Mouse (Mus musculus) right cerebral cortex, postnatal 4 days (tissue): ENCODE data around the gene Soat2.

Experiments used
- DNase-seq: peaks from one replicate; pipeline ENCODE4 v3.0.0-alpha.2; 2022

Gene Soat2

GRCm38 (mm10) chr15:102150301-102151135, at the start of gene Soat2:
Gene Soat2, plus strand, starts transcription at chr15:102150526.
- no peak for DNase-seq

- no peak for DNase-seq
Measured at GRCm38 (mm10) chr15:102100996-102101671, 49.2 kb upstream of the Soat2 start.

GRCm38 (mm10) chr15:102101672-102102541, 48.4 kb upstream of the Soat2 start:
- no peak for DNase-seq

GRCm38 (mm10) chr15:102102548-102103121, 47.7 kb upstream of the Soat2 start:
- no peak for DNase-seq

- no peak for DNase-seq
Measured at GRCm38 (mm10) chr15:102103371-102103946, 46.9 kb upstream of the Soat2 start.

- DNase-seq = no peak
Measured at GRCm38 (mm10) chr15:102103947-102104555, 46.3 kb upstream of the Soat2 start.

GRCm38 (mm10) chr15:102105360-102105759, 45.0 kb upstream of the Soat2 start:
- DNase-seq = no peak

DNA sequence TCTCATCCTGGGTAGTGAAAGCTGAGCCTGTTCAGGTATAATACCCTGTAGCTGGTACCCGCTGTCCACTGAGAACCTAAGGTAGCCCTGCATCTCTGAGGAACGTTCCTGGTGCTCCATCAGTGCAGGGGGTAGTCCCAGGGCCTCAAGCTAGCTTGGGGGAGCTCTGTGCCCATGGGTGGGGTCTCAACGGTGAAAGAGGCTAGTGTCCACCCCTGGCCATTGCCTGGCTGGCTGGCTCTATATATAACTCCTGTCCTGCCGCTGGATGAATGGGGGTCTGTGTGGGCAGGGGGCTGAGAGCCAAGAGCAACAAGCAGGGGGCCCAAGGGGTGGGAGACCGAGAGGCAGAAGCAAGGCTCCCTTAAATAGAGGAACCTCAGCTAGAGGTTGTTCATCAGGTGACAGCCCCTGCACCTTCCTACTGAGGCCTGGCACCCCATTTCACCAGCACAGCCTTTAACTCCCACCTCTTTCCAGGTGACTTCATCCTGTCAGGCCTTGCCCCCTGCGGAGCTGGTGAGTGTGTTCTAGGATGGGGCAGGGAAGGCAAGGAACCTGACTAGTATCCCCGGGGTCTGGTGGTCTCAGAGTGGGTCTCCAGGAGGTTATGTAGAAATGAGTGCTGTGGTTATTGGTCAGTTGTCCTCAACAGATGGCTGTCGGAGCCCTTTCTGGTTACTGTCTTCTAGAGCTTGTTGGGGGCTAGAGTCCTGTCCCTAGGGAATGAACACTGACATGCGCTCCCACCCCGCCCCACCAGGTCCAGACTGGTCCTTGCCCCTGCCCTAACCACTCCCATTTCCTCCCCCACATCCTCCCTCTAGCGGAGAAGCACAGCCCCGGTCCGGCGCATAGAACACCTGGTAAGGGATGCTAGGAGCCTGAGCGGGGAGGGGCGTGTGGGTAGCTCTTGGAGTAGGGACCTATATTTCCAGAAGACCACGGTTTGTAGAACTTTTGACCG, 44.3 kb upstream of the Soat2 start:
- DNase-seq = no peak

GRCm38 (mm10) chr15:102106754-102107456, 43.4 kb upstream of the Soat2 start:
- no peak for DNase-seq

DNA sequence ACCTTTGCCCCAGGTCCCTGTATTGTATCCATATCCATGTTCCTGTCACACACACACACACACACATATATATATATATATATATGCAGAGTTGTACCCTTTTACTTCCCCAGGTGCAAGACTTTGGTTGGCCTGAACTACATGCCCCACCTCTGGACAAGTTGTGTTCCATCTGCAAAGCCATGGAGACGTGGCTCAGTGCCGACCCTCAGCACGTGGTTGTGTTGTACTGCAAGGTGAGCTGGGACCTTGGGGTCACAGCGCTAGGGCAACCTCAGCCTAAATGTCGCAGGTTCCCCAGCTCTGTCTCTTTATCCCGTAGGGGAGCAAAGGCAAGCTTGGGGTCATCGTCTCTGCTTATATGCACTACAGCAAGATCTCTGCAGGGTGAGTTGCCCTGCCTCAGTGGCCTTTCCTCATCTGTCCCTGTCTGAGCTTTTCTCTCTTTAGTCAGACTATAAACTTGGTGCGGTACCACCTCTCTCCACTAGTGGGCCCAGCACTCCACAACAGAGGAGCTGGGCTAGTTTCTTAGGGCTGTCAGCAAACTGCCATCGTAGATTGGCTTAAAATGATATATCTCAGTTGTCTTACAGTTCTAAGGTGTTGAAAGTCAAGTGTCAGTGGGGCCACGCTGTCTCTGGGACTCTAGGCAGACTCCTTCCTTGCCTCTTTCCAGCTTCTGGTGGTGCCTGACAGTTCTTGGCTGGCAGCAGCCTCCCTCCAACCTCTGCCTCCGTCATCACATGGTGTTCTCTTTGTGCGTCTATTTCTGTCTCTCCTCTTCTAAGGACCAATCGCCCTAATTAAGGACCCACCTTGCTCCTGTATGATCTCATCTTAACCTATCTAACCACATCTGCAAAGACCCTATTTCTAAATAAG, 42.4 kb upstream of the Soat2 start:
- DNase-seq = peak; percentile 81

DNA sequence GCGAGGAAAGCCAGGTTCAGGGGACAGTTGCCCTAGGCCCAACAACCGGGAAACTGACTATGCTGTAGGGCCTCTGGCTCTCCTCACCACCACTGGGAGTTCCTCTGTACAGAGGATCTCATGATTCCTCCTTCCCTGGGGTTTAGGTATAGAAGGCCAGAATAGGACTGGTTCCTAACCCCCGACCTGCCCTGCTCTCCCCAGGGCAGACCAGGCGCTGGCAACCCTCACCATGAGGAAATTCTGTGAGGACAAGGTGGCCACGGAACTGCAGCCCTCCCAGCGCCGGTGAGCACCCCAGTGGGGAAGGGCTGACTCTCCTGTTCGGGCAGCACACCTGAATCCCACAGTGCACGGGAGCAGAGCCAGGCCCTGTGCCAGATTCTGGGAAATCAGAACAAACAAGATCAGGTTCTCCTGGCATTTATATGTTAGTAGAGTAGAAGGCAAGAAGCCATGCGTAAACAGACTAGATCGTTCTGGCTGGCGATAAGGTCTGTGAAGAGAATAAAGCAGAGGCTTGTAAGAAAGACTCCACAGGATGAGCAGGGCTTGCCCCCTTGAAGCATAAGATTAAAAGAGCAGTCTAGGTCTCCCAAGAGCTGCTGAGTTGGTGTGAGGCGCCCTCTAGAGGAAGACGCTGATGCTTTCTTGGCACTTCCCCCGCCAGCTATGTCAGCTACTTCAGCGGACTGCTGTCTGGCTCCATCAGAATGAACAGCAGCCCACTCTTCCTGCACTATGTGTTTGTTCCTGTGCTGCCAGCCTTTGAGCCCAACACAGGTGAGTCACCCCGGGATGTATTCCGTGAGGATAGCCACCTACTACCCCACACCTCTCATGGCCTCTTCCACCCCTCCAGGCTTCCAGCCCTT, 41.4 kb upstream of the Soat2 start:
- DNase-seq = peak; percentile 74

DNA sequence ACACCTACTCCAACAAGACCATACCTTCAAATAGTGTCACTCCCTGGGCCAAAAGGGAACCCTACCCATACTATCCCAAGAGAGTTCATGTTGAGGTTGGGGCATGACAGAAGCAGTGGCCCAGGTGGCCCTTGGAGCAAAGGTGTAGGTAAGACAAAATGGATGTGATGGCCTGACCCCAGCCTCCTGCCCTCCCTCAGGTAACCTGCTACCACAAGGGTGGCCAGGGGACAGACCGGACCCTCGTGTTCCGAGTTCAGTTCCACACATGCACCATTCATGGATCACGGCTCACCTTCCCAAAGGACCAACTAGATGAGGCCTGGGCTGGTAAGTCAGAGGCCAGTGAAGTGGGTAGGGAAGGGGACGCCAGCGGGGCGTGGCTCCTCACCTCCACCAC, 40.1 kb upstream of the Soat2 start:
- no peak for DNase-seq

DNA sequence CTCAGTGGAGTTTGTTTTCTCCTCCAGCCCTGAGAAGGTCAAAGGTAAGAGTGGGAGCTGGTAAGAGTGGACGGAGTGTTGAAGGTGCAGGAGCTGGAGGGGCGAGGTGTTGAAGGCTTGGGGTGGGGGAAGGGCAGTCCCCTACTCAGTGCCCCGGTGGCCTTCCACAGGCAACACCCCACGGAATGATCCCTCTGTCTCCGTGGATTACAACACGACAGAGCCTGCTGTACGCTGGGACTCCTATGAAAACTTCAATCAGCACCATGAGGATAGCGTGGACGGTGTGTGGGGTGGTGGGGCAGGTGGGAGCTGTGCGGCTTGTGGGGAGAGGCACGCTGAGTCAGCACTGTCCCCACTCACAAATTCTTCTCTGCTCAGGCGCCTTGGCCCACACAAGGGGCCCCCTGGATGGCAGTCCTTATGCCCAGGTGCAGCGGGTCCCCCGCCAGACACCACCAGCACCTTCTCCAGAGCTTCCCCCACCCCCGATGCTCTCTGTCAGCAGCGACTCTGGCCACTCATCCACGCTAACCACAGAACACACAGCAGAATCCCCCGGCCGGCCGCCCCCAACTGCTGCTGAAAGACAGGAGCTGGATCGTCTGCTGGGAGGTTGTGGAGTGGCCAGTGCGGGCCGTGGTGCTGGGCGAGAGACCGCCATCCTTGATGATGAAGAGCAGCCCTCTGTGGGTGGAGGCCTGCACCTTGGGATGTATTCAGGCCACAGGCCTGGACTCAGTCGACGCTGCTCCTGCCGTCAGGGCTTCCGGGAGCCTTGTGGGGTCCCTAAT, 39.4 kb upstream of the Soat2 start:
- DNase-seq = no peak

GRCm38 (mm10) chr15:102111495-102111829, 38.9 kb upstream of the Soat2 start:
- no peak for DNase-seq

DNA sequence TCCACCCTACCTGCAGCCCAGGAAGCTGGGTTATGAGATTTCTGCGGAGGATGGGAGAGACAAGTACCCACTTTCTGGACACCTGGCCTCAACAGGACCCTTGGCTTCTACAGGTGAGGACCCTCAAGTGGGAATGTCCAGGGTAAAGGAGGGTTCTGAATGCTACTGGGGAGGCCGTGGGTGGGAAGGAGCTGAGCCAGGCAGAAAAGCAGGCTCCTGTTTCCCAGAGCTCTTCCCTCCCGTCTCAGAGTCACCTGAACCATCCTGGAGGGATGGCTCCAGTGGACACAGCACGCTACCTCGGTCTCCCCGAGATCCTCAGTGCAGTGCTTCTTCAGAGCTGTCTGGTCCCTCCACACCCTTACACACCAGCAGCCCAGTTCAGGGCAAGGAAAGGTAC, 38.1 kb upstream of the Soat2 start:
- DNase-seq = no peak

DNA sequence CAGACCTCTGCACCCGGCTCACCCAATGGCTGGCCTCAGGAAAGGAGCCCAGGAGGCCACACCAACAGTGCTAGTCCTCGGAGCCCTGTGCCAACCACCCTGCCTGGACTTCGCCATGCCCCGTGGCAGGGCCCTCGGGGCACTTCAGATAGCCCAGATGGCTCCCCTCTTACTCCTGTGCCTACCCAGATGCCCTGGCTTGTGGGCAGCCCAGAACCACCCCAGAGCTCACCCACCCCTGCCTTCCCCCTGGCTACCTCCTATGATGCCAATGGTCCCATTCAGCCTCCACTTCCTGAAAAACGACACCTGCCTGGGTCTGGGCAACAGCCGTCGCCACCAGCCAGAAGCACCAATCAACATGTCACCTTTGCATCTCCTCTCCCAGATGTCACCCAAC, 37.5 kb upstream of the Soat2 start:
- DNase-seq = no peak

DNA sequence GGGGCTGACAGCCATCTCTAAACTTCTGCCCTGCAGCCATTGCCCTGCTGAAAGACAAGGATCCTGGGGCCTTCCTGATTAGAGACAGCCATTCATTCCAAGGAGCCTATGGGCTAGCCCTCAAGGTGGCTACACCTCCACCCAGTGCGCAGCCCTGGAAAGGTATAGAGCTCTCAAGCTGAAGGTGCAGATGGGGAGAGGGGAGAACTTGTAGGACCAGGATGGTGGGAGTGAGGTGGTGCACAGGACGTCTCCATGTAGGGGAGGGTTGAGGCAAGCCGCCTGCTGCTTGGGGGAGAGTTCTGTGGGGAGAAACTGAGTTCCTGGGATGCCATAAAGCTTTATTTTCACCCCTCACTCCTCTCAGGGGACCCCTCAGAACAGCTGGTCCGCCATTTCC, 36.7 kb upstream of the Soat2 start:
- DNase-seq = no peak
